Mouse (Mus musculus) kidney, postnatal 10 days (tissue): ENCODE measurements around the gene Slc7a11.

Experiments used
- DNase-seq: peaks from one replicate; pipeline ENCODE4 v3.0.0; 2021; ENCODE audit warnings: mixed read lengths

Gene Slc7a11

GRCm38 (mm10) chr3:50388288-50388687 lies 55.1 kb downstream of the Slc7a11 start:
- no peak for DNase-seq

- no peak for DNase-seq
Measured at GRCm38 (mm10) chr3:50387280-50387679, 56.1 kb downstream of the Slc7a11 start.

DNA sequence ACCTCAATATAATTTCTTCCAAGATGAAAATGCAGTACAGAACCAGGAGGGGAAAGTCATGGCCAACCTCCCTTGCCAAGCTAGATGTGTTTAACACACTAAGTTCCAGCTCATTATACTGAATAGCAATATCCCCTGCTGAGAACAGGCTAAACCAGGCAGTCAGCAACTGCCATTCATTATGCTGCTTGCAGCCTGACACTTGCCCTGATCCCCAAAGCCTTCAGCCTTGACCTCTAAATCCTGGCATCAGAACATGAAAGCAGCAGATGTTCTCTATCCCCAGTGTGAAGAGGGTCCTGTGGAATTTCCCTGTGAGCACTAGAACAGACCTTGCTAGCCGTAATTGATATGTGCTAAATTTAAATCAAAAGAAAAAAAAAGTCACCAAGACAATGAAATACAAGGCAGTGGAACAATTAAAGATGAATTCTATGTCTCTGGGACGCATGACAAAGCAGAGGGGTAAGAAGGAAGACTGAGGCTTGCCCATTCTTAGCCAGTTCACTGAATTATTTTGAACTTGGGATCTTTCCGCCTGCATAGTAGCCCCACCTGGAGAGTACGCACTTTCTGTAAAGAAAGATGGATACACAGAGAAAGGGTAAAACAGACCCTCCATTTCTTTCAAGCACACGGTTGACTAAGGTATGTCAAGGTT lies 56.7 kb downstream of the Slc7a11 start:
- no peak for DNase-seq

DNA sequence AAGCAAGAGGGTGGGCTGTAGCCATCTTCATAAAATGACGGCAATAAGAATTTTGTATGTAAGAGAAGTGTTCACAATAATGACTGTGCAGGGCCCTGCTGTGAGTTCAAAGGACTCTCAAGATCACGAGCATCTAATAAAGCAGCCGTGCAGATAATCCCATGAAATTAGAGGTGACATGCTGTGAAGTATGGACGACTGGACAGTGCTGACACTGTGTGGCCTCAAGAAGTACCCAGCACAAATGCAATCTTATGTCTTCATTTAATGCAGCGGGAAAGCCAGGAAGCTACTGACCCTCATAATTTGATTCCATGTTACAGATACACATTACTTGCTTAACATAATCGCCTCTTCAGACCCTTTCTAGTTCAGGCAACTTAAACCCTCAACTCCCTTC lies 57.3 kb downstream of the Slc7a11 start:
- DNase-seq, result no peak

DNA sequence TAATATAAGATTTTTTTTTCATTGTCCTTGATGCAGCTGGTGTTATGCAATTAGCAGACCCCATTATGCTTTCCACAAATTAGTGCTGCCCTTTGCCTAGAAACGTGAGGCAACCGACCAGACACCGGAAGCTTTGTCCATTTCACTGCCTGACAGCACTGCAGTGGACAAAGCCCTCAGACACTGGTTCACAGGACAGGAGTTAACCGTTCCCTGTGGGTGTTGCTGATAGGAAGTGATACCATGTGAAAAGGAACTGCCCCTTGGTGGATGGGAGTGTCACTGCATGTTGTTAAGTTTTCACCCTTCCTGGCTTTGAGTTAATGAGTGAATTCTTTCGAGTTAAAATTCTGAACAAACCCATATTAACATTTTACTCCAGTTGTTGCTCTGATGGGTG lies 60.7 kb downstream of the Slc7a11 start:
- peak; percentile 21 for DNase-seq

GRCm38 (mm10) chr3:50381861-50382693 lies 61.3 kb downstream of the Slc7a11 start:
- peak; percentile 40 for DNase-seq

DNA sequence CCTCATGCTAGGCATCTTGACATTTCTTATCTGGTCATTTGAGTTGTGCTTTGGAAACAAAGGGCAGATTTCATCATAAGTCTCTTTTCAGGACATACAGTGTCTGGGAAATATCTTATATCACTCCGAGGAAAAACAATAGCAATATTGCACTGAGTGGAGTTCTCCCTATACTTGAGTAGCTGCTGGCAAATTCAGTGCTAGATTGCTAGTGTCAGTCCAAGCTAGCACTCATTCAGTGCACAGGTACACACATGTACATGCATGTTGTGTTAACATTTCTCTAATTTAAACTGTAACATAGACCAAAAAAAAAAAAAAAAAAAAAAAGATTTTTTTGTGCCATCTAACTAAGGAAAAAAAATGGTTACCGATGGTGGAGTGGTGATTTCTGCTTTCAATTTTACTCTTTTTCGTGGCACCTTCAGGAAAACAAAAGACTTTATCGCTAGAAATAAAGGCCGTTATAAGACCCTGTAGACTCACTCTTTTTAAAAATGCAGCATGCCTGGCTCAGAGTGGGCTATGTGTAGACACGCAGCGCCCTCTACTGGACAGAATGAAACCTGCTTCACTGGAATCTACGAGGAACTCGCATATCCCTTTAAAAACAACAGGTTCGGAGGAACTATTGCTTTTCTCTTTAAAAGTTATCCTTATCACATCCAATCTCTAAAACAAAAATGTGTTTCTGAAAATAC lies 62.1 kb downstream of the Slc7a11 start:
- peak; percentile 94 for DNase-seq

DNA sequence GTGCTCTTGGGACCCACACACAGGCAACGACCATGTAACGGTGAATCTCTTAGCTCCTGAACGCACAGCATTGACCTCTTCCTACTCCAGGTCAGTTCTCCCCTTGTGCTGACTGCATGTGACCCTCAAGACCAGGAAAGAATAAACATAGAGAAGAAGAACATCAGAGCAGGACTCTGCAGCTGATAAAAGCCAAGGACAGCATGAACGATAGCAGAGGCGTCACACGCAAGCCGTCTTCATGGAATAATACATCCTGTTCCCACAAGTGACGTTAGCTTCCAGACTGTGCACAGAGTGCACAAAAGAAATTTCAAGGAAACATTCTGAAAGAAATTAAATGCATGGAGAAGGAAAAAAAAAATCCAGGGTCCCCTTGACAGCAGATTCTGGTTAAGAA lies 63.5 kb downstream of the Slc7a11 start:
- no peak for DNase-seq

GRCm38 (mm10) chr3:50375477-50375876 lies 67.9 kb downstream of the Slc7a11 start:
- no peak for DNase-seq

GRCm38 (mm10) chr3:50369791-50370190 lies 73.6 kb downstream of the Slc7a11 start:
- no peak for DNase-seq

GRCm38 (mm10) chr3:50367175-50367574 lies 76.2 kb downstream of the Slc7a11 start:
- no peak for DNase-seq

- no peak for DNase-seq
Measured at GRCm38 (mm10) chr3:50363659-50364058, 79.8 kb downstream of the Slc7a11 start.

DNA sequence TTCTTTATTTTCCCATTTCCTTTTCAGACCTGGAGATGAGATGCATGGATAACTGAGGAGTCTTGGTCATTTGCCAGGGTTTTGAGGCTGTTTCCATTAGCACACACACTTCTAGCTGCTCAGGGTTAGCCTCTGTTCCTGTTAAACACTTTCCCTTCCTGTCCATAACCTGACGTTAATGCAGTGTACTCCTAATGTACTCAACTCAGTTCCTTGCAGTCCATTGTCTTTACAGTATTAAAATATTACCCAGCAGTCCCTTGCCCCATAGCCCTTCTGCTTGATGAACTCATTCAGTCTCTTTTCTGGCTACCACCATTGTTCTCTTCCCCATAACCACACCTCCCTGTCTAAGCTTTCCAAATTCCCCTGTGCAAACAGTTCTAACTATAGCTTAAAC lies 96.3 kb downstream of the Slc7a11 start:
- DNase-seq, result no peak

- peak; percentile 36 for DNase-seq
Measured at GRCm38 (mm10) chr3:50344411-50344810, 99.0 kb downstream of the Slc7a11 start.

- DNase-seq, result no peak
Measured at GRCm38 (mm10) chr3:50324524-50324923, 118.9 kb downstream of the Slc7a11 start.

- no peak for DNase-seq
Measured at GRCm38 (mm10) chr3:50323881-50324280, 119.5 kb downstream of the Slc7a11 start.

- DNase-seq, result no peak
Measured at GRCm38 (mm10) chr3:50320862-50321261, 122.6 kb downstream of the Slc7a11 start.

- DNase-seq, result no peak
Measured at GRCm38 (mm10) chr3:50318074-50318473, 125.3 kb downstream of the Slc7a11 start.

- no peak for DNase-seq
Measured at GRCm38 (mm10) chr3:50313816-50314215, 129.6 kb downstream of the Slc7a11 start.

DNA sequence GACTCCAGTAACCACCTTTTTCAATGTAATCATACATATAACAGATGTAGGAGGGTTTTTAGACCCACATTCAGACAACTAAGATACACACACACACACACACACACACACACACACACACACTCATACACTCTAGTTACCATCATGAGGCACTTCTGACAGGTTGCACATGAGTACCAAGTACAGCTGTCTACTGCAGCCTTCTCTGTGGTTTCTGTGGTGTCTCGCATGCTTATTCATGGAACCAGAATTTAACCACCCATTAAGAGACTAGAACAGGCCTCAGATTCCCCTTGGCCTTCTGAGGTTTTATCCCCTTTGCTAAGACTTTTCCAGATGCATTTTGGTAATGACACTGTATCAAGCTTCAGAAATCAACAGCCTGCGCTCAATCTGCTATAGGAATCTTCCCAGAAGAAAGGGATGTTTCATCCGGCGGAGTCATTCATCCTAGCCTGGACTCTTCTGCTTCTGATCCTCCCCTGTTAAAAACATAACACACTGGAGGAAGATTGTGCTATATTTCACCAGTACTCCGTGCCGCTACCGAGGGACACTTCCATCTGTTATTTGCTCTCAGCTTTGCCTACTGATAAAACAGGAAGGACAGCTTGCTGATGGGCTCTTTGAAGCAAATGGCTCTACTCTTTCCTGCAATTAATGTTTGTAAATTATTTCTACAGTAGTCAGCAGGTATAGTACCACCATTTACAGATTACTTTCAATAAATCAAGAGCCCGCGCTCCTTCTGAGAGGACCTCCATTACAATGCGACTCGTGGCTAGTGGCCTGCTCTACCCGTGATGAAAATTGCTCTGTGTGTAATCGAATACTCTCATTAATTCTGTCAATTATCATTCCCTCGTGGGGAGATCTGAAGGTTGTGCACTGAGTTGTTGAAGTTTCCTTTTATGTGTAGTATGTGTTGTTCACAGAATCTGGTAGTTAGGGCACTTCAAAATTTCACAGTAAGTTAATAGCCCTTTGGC lies 135.8 kb downstream of the Slc7a11 start:
- no peak for DNase-seq

- no peak for DNase-seq
Measured at GRCm38 (mm10) chr3:50306334-50306733, 137.1 kb downstream of the Slc7a11 start.

DNA sequence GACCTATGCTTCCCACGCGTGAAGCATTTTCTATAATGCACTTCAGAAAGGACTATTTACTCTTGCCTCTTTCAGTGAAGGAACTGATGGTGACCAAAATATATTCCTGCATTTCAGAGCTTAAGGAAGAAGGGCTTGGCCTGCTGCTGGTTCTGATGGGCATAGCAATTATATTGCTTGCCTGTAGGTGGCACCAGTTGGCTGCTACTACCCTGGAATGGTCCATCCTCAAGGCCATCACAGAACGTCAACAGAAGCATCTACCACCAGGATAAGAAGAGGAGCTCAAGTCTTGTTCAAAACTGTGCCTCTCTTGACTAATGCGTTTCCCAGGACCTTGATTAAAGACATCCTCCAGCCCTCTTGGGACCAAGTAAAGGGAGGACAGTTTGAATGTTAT lies 139.3 kb downstream of the Slc7a11 start:
- DNase-seq, result peak; percentile 56
